Mouse (Mus musculus) kidney, postnatal 0 days (tissue): ENCODE measurements around the gene Gpn2. TPM values are rescaled to one million over a fixed set of nuclear protein-coding genes. Genes with fewer than 3 reads are reported as not detected.
A peak's percentile ranks its signal among the peaks of the same experiment; 100 is the strongest.

Experiments
- ATAC-seq: fragments of 200-750 bp; cut with Nextera tagmentation; replicated peaks from 2 replicates; pipeline ENCODE4 v1.8.0; 2017; ENCODE audit warnings: low read depth, moderate number of reproducible peaks, moderate TSS enrichment, moderate library complexity; ENCODE audit not compliant: low FRiP score
- DNase-seq: peaks from one replicate; pipeline ENCODE4 v3.0.0-alpha.2; 2016; ENCODE audit warnings: low spot score
- H3K27ac ChIP-seq: fragments of 300-500 bp; sonication (generic); 2 replicates; pipeline ENCODE4 v1.5.1; 2014; ENCODE audit warnings: mild to moderate bottlenecking
- H3K27me3 ChIP-seq: fragments of 300-500 bp; sonication (generic); 2 replicates; pipeline ENCODE4 v1.6.1; 2014; ENCODE audit warnings: low read length, mixed read lengths; ENCODE audit not compliant: insufficient read depth
- H3K36me3 ChIP-seq: fragments of 300-500 bp; sonication (generic); 2 replicates; pipeline ENCODE4 v1.6.1; 2014; ENCODE audit warnings: low read length, mixed read lengths; ENCODE audit not compliant: insufficient read depth
- H3K4me1 ChIP-seq: fragments of 300-500 bp; sonication (generic); replicated peaks from 2 replicates; pipeline ENCODE4 v1.6.1; 2014; ENCODE audit warnings: antibody characterized with exemption, low read length, mixed read lengths; ENCODE audit not compliant: insufficient read depth
- H3K4me2 ChIP-seq: fragments of 300-500 bp; sonication (generic); 2 replicates; pipeline ENCODE4 v1.6.1; 2014; ENCODE audit warnings: mild to moderate bottlenecking, low read length, moderate library complexity, mixed read lengths
- H3K4me3 ChIP-seq: fragments of 300-500 bp; sonication (generic); replicated peaks from 2 replicates; pipeline ENCODE4 v1.5.1; 2014; ENCODE audit warnings: low read depth, low read length
- H3K9ac ChIP-seq: fragments of 300-500 bp; sonication (generic); 2 replicates; pipeline ENCODE4 v1.6.1; 2014; ENCODE audit warnings: low read depth, low read length
- H3K9me3 ChIP-seq: fragments of 300-500 bp; sonication (generic); replicated peaks from 2 replicates; pipeline ENCODE4 v1.6.1; 2016; ENCODE audit warnings: low read length, inconsistent platforms, mixed read lengths
- CTCF ChIP-seq: IDR thresholded peaks from 2 replicates; pipeline ENCODE4 v1.5.1; 2016; ENCODE audit warnings: antibody characterized with exemption, low read depth, mild to moderate bottlenecking, moderate library complexity
- WGBS: fragments of 180-500 bp; shearing (Covaris S2); extraction: QIAGEN DNeasy Blood & Tissue Kit; methylation state at CpG from one replicate; pipeline ENCODE4 v1.1.7; 2014; 5-methylcytosine and 5-hydroxymethylcytosine counted together
- polyA plus RNA-seq: library from polyadenylated mRNA; unstranded; fragments of >200 nt; fragmentation: Nextera tagmentation; extraction: Ambion mirVana; gene quantifications from 2 replicates; pipeline ENCODE4 v1.2.1, GENCODE M21; 2015

Gpn2 gene
- polyA plus RNA-seq, 1 experiment from 2014 or later, result 19.5 TPM

DNA sequence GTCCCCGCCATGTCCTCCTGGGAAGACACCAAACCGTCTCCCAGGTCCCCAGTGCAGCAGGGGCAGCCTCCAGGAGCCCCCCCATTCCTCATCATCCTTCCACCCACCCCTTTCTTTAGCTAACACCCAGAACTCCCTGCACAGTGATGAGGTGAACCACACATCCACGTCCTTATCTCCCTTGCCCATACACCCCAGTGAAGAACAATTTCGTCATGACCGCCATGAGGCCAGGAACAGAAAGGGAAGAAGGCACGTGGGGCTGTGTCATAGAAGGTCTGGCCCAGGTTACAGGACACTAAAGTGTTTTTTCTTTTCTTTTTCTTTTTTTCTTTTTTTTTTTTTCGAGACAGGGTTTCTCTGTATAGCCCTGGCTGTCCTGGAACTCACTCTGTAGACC is 40.7 kb downstream of the Gpn2 start:
- DNase-seq, result no peak
- Histone ChIP-seq H3K36me3 (0 out of 2 replicates have a peak, but pooled peaks cover 7% of the 10 kb centered on the region), H3K9ac (no peak overlapping the region), H3K4me1 (peaks cover 11% of the 10 kb centered on the region), H3K27ac (peak overlapping the region; percentile 81), H3K27me3 (no peaks in the 10 kb centered on the region), H3K4me3 (no peak overlapping the region), H3K4me2 (no peak overlapping the region), H3K9me3 (no peaks in the 10 kb centered on the region)
- TF ChIP-seq CTCF, result no peak
- WGBS, result 87% methylated on average over 7 of the region's 7 CpGs
- no peak for ATAC-seq

- Histone ChIP-seq H3K4me2 (no peak overlapping the region), H3K4me3 (no peak overlapping the region), H3K27me3 (no peaks in the 10 kb centered on the region), H3K9me3 (no peaks in the 10 kb centered on the region), H3K27ac (peak overlapping the region; percentile 81), H3K36me3 (0 out of 2 replicates have a peak, but pooled peaks cover 7% of the 10 kb centered on the region), H3K4me1 (peaks cover 17% of the 10 kb centered on the region), H3K9ac (no peak overlapping the region)
- DNase-seq (peak; percentile 73), ATAC-seq (peak; percentile 72)
- 24% methylated on average over 11 of the region's 11 CpGs for WGBS
- no peak for TF ChIP-seq CTCF
Observed at GRCm38 (mm10) chr4:133625621-133626071, 41.5 kb downstream of the Gpn2 start.

- Histone ChIP-seq H3K27me3 (no peaks in the 10 kb centered on the region), H3K4me1 (peaks cover 17% of the 10 kb centered on the region), H3K27ac (peak overlapping the region; percentile 81), H3K9me3 (no peaks in the 10 kb centered on the region), H3K4me2 (no peak overlapping the region), H3K36me3 (0 out of 2 replicates have a peak, but pooled peaks cover 7% of the 10 kb centered on the region), H3K9ac (no peak overlapping the region), H3K4me3 (no peak overlapping the region)
- TF ChIP-seq CTCF, result no peak
- ATAC-seq, result peak; percentile 18; the same call in 1 of the 2 replicates
- 25% methylated on average over 5 of the region's 5 CpGs for WGBS
- peak; percentile 38 for DNase-seq
Observed at GRCm38 (mm10) chr4:133626221-133626620, 42.1 kb downstream of the Gpn2 start.

DNA sequence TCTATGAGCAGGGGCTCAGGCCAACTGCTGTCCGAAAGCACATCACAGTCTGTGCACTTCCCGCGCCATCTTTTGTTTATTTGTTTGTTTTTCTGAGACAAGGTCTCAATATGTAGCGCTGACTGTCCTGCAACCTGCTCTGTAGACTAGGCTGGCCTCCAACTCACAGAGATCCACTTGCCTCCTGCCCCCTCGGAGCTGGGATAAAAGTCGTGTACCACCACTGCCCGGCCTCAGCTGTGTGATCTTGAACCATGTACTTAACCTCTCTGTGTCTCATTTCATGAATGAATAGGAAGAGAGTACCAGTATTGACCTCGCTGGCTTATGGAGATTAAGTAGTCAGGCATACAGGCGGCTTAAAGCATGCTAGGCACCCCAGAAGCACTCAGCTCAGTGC is 42.5 kb downstream of the Gpn2 start:
- Histone ChIP-seq H3K27me3 (no peaks in the 10 kb centered on the region), H3K36me3 (0 out of 2 replicates have a peak, but pooled peaks cover 7% of the 10 kb centered on the region), H3K4me2 (no peak overlapping the region), H3K4me3 (no peak overlapping the region), H3K27ac (peak overlapping the region; percentile 81), H3K4me1 (peaks cover 17% of the 10 kb centered on the region), H3K9me3 (no peaks in the 10 kb centered on the region), H3K9ac (no peak overlapping the region)
- DNase-seq (no peak), ATAC-seq (no peak)
- 68% methylated on average over 9 of the region's 9 CpGs for WGBS
- TF ChIP-seq CTCF, result no peak

GRCm38 (mm10) chr4:133627039-133627438 is 42.9 kb downstream of the Gpn2 start:
- ATAC-seq (no peak), DNase-seq (no peak)
- Histone ChIP-seq H3K9ac (no peak overlapping the region), H3K9me3 (no peaks in the 10 kb centered on the region), H3K4me2 (no peak overlapping the region), H3K4me3 (no peak overlapping the region), H3K36me3 (0 out of 2 replicates have a peak, but pooled peaks cover 7% of the 10 kb centered on the region), H3K4me1 (peaks cover 17% of the 10 kb centered on the region), H3K27me3 (no peaks in the 10 kb centered on the region), H3K27ac (peak overlapping the region; percentile 81; the same call in 1 of the 2 replicates)
- 90% methylated on average over 14 of the region's 14 CpGs for WGBS
- no peak for TF ChIP-seq CTCF

DNA sequence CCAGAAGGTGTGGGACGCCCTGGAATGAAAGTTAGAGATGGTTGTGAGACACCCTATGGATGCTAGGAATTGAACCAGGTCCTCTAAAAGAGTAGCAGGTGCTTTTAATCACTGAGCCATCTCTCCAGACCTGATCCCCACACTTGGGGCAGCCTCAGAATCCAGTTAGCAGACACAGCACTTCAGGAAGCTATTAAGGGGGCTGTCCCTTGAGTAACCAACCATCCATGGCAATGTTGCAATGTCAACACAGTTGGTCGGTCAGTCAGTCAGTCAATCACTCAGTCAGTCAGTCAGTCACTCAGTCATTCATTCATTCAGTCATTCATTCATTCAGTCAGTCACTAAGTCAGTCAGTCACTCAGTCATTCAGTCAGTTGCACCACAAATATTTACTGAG is 44.4 kb downstream of the Gpn2 start:
- 62% methylated on average over 2 of the region's 2 CpGs for WGBS
- no peak for DNase-seq
- TF ChIP-seq CTCF, result no peak
- Histone ChIP-seq H3K4me1 (peaks cover 17% of the 10 kb centered on the region), H3K4me3 (no peak overlapping the region), H3K4me2 (no peak overlapping the region), H3K9ac (no peak overlapping the region), H3K27ac (no peak overlapping the region), H3K9me3 (no peaks in the 10 kb centered on the region), H3K27me3 (no peaks in the 10 kb centered on the region), H3K36me3 (0 out of 2 replicates have a peak, but pooled peaks cover 7% of the 10 kb centered on the region)
- no peak for ATAC-seq

DNA sequence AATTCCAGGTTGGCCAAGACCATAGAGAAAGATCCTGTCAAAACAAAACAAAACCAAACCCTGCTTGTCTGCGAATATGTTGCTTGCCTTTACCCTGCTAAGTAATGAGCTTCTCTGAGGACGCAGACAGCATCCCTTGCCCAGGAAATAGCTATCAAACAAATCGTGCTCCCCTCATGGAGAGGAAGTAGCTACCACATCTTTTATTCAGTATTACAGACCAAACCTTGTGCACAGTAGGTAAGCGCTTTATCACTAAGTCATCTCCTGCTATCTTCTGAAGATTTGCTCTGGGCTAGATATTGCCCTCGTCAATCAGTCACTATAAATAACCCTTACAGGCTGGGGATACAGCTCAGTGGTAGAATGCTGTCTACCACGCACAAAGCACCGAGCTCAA is 45.0 kb downstream of the Gpn2 start:
- H3K4me1 ChIP-seq, result peaks cover 17% of the 10 kb centered on the region
- ATAC-seq (no peak), DNase-seq (no peak)
- 79% methylated on average over 7 of the region's 7 CpGs for WGBS
- no peak overlapping the region for H3K4me2 ChIP-seq
- no peak overlapping the region for H3K4me3 ChIP-seq
- H3K9ac ChIP-seq, result no peak overlapping the region
- no peak overlapping the region for H3K27ac ChIP-seq
- no peak for TF ChIP-seq CTCF
- no peaks in the 10 kb centered on the region for H3K9me3 ChIP-seq
- no peaks in the 10 kb centered on the region for H3K27me3 ChIP-seq
- 0 out of 2 replicates have a peak, but pooled peaks cover 7% of the 10 kb centered on the region for H3K36me3 ChIP-seq
